Mouse (Mus musculus): ENCODE data around the gene Hoxa1. TPM values are rescaled to one million over a fixed set of nuclear protein-coding genes. Genes with fewer than 3 reads are reported as not detected.

The Hoxa1 gene
- polyA plus RNA-seq, 2 experiments: 0.33 to 0.47 TPM

GRCm38 (mm10) chr6:52162093-52162380 is 3.9 kb upstream of the Hoxa1 start:
- Histone ChIP-seq H3K4me3 (ENCODE audit: insufficient read depth in 1 of 2, low read depth in 2 of 2, low read length in 2 of 2) (no peak overlapping the region), H3K4me1 (replicated peaks; ENCODE audit: control insufficient read depth in 2 of 2, insufficient read depth in 2 of 2, low read length in 1 of 2) (no peaks in the 10 kb centered on the region; a peak in 1 of 4 replicates)

GRCm38 (mm10) chr6:52161336-52162092 is 3.4 kb upstream of the Hoxa1 start:
- Histone ChIP-seq H3K36me3 (replicated peaks; ENCODE audit: control insufficient read depth, insufficient read depth, low read depth) (no peaks in the 10 kb centered on the region), H3K9ac (replicated peaks) (no peak overlapping the region), H3K4me3 (ENCODE audit: insufficient read depth in 1 of 2, low read depth in 2 of 2, low read length in 2 of 2) (no peak overlapping the region), H3K4me2 (ENCODE audit: low read depth) (no peak overlapping the region), H3K27ac (no peak overlapping the region), H3K27me3 (ENCODE audit: control insufficient read depth, insufficient read depth, low read length) (peaks cover 98% of the 10 kb centered on the region), H3K9me3 (ENCODE audit: control insufficient read depth, low read length) (no peaks in the 10 kb centered on the region), H3K4me1 (replicated peaks; ENCODE audit: control insufficient read depth in 2 of 2, insufficient read depth in 2 of 2, low read length in 1 of 2) (no peaks in the 10 kb centered on the region; a peak in 1 of 4 replicates)
- no peak for ATAC-seq (ENCODE audit: insufficient read depth)
- DNase-seq (ENCODE audit: low read depth in 3 of 3, low spot score in 3 of 3): no peak
- TF ChIP-seq EP300 (IDR thresholded peaks at IDR 0.05; ENCODE audit: low read depth) (no peak), CTCF (IDR thresholded peaks at IDR 0.05; ENCODE audit: low read depth) (no peak)
- WGBS (ENCODE audit: insufficient replicate concordance): 21% methylated on average over 8 of the region's 8 CpGs

More at GRCm38 (mm10) chr6:52162093-52162380, 3.9 kb upstream of the Hoxa1 start:
- TF ChIP-seq CTCF (IDR thresholded peaks at IDR 0.05; ENCODE audit: low read depth) (no peak), EP300 (IDR thresholded peaks at IDR 0.05; ENCODE audit: low read depth) (no peak)
- Histone ChIP-seq H3K4me2 (ENCODE audit: low read depth) (no peak overlapping the region), H3K9me3 (ENCODE audit: control insufficient read depth, low read length) (no peaks in the 10 kb centered on the region), H3K9ac (replicated peaks) (no peak overlapping the region), H3K27ac (no peak overlapping the region), H3K36me3 (replicated peaks; ENCODE audit: control insufficient read depth, insufficient read depth, low read depth) (no peaks in the 10 kb centered on the region), H3K27me3 (ENCODE audit: control insufficient read depth, insufficient read depth, low read length) (peaks cover 98% of the 10 kb centered on the region)
- DNase-seq (ENCODE audit: low read depth in 3 of 3, low spot score in 3 of 3): no peak
- WGBS (ENCODE audit: insufficient replicate concordance): 32% methylated on average over 1 of the region's 1 CpGs
- ATAC-seq (ENCODE audit: insufficient read depth): no peak

- TF ChIP-seq EP300 (IDR thresholded peaks at IDR 0.05; ENCODE audit: low read depth) (no peak), CTCF (IDR thresholded peaks at IDR 0.05; ENCODE audit: low read depth) (no peak)
- H3K4me2 ChIP-seq (ENCODE audit: low read depth): peak overlapping the region; percentile 13; the same call in 1 of the 2 replicates
- H3K4me1 ChIP-seq (replicated peaks; ENCODE audit: control insufficient read depth in 2 of 2, insufficient read depth in 2 of 2, low read length in 1 of 2): no peaks in the 10 kb centered on the region; a peak in 1 of 4 replicates
- H3K36me3 ChIP-seq (replicated peaks; ENCODE audit: control insufficient read depth, insufficient read depth, low read depth): no peaks in the 10 kb centered on the region
- no peak overlapping the region for H3K9ac ChIP-seq (replicated peaks)
- no peak overlapping the region for H3K27ac ChIP-seq
- 13% methylated on average over 30 of the region's 30 CpGs for WGBS (ENCODE audit: insufficient replicate concordance)
- 0 out of 4 replicates have a peak overlapping the region, but pooled peaks of 1 of the 2 experiments have one; percentile 7 for H3K4me3 ChIP-seq (ENCODE audit: insufficient read depth in 1 of 2, low read depth in 2 of 2, low read length in 2 of 2)
- ATAC-seq (ENCODE audit: insufficient read depth): no peak
- H3K9me3 ChIP-seq (ENCODE audit: control insufficient read depth, low read length): no peaks in the 10 kb centered on the region
- DNase-seq (ENCODE audit: low read depth in 3 of 3, low spot score in 3 of 3): no peak
- peaks cover 98% of the 10 kb centered on the region for H3K27me3 ChIP-seq (ENCODE audit: control insufficient read depth, insufficient read depth, low read length)
Measured at GRCm38 (mm10) chr6:52160511-52161335, 2.6 kb upstream of the Hoxa1 start.

GRCm38 (mm10) chr6:52159979-52160378 is 1.9 kb upstream of the Hoxa1 start:
- no peaks in the 10 kb centered on the region for H3K36me3 ChIP-seq (replicated peaks; ENCODE audit: control insufficient read depth, insufficient read depth, low read depth)
- DNase-seq (ENCODE audit: low read depth in 3 of 3, low spot score in 3 of 3) (no peak), ATAC-seq (ENCODE audit: insufficient read depth) (no peak)
- H3K27ac ChIP-seq: no peak overlapping the region
- 8% methylated on average over 9 of the region's 9 CpGs for WGBS (ENCODE audit: insufficient replicate concordance)
- no peaks in the 10 kb centered on the region; a peak in 1 of 4 replicates for H3K4me1 ChIP-seq (replicated peaks; ENCODE audit: control insufficient read depth in 2 of 2, insufficient read depth in 2 of 2, low read length in 1 of 2)
- no peaks in the 10 kb centered on the region for H3K9me3 ChIP-seq (ENCODE audit: control insufficient read depth, low read length)
- H3K4me2 ChIP-seq (ENCODE audit: low read depth): no peak overlapping the region
- 0 out of 4 replicates have a peak overlapping the region, but pooled peaks of 1 of the 2 experiments have one; percentile 21 for H3K4me3 ChIP-seq (ENCODE audit: insufficient read depth in 1 of 2, low read depth in 2 of 2, low read length in 2 of 2)
- no peak for TF ChIP-seq EP300 (IDR thresholded peaks at IDR 0.05; ENCODE audit: low read depth)
- TF ChIP-seq CTCF (IDR thresholded peaks at IDR 0.05; ENCODE audit: low read depth): no peak
- peaks cover 98% of the 10 kb centered on the region for H3K27me3 ChIP-seq (ENCODE audit: control insufficient read depth, insufficient read depth, low read length)
- H3K9ac ChIP-seq (replicated peaks): no peak overlapping the region
